Mouse (Mus musculus) adrenal gland, adult 8-10 months (tissue): ENCODE measurements at regions not wholly inside any gene's neighbourhood (a gene's known extent, or its start where the extent isn't known, plus 50 kb on each side); places are given as distances from the start of the nearest gene placed in this dataset.
"Not testable (repeated sequence)": the region's sequence is repeated elsewhere in the genome, so short reads cannot be mapped to it uniquely, and the experiment has no call there.

Experiments
- DNase-seq: peaks from one replicate; pipeline ENCODE4 v3.0.0; 2022

DNA sequence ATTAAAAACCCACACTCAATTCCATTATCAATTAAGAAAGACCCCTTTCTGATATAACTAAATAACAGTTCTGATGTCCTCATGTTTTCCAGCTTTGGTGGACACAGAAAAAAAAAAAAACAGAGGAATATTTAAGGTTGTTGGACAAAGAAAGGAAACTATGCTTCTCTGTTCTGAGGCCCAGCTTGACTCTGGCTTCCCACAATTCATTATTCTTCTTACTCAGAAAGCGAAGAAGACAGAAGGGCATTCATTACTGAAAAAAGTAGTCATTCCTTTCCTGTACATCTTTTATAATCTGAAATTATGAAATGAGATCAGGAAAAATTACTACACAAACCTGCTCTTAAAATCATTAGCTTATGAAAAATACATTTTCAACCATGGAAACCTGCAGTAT, 263.2 kb upstream of the 1700008P02Rik start:
- DNase-seq: no peak

DNA sequence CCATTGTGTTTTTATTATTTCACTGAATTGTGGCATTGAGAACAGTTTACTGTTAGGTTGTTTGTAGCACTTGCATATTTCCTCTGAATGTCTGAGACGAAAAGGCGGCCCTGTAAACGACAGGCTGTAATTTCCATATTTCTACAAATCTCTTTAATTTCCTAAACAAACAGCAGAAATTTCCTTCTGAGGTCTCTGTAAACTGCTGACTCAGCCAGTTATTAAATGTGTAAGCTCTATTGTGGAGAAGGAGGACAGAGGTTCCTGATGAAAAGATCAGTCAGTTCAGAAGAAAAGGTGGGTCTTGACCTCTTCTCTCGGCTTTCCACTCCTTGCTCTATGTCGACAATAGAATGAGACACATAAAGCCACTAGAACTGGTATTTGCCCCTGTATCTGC, 256.0 kb upstream of the 1700008P02Rik start:
- DNase-seq: no peak

DNA sequence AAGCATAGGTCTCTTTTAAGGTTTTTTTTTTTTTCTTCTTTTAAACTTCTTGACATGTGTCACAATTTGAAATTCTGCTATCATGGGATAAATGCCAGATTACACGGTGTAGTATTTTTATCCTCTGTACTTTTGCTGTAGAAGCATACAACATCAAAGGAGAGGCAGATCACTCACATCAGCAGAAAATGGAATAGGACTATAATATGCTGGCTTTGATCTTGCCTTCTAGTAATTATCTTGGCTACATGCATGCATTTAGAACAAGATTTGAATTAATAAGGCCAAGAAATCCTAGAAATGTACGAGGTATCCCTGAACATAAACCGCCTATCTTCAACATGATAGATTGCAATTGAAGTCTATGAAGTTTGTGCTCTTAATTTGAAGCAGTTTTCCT, 251.9 kb upstream of the 1700008P02Rik start:
- DNase-seq: no peak

DNA sequence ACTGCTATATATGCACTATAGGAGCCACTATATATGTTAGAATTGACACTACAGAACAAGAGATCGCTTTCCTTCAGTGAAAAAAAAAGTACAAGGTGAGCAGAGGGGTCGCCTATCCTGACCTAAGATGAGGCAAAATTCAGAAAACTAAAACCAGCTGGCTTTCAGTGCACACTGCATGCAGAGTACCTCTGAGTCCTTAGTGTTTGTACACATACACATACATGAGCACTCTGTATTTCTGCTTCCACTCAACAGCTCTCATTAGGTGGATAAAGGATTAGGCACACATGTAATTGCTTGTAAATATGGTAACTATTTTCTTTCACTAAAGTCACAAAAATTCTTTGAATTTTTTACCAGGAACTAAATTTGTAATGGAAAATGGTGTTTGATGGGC, 251.5 kb upstream of the 1700008P02Rik start:
- DNase-seq: no peak

DNA sequence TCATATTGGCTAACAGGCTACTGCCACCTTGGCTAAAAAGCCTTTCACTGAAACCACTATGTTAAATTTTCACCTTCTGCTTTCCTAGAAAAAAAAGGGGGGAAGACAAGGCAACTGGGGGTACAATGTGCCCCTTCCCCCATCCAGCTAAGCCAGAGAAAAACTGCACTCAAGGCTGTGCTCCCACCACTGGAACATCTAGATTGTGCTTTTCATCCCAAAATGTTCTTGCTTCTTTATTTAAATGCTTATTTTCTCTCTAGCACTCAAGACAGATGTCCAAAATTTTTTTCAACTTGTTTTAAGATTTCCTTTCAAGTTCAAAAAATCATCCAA, 245.9 kb upstream of the 1700008P02Rik start:
- DNase-seq: no peak

DNA sequence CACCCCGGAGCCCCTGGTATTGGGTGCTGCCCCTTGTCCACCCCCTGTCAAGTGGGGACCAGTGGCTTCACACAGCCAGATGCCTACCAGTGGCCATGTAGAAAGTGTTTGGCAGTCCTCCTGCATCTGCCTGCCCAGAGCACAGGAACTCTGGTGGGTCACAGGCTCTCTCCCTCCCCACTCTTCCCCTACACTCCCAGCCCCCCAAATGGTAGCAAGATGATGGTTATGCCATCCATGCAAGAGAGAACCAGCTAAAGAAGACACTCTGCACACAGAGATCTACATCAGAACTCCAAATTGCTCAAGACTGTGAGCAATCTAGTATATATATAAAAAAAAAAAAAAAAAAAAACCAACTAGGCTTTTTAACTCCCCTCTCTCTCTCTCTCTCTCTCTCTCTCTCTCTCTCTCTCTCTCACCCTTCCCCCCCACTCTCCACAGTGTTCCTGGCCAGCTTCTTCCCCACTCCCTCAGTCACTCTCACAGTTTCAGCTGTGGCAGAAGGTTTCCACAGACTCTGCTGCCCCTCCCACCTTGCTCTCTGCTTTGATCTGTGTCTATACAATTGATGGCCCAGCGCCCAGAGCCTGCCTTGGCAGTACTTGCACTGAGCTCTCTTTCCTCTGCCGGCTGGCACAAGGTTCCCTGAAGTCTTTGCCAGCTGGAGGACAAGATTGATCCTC, 245.4 kb upstream of the 1700008P02Rik start:
- DNase-seq: peak; percentile 2

DNA sequence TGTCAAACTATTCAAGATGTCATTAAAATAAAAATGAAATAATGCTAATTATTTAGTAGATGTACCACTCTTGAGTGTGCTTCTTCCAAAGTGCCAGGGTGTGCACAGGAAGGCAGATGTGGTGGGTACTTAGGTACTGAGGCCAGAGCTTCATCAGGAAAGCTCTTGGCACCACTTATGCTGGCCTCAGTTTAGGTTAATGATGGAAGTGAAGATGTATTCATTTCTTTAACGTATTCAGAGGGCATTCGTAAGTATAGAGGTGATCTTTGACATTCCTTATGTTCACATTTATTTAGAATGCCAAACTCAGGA, 239.6 kb upstream of the 1700008P02Rik start:
- DNase-seq: no peak

DNA sequence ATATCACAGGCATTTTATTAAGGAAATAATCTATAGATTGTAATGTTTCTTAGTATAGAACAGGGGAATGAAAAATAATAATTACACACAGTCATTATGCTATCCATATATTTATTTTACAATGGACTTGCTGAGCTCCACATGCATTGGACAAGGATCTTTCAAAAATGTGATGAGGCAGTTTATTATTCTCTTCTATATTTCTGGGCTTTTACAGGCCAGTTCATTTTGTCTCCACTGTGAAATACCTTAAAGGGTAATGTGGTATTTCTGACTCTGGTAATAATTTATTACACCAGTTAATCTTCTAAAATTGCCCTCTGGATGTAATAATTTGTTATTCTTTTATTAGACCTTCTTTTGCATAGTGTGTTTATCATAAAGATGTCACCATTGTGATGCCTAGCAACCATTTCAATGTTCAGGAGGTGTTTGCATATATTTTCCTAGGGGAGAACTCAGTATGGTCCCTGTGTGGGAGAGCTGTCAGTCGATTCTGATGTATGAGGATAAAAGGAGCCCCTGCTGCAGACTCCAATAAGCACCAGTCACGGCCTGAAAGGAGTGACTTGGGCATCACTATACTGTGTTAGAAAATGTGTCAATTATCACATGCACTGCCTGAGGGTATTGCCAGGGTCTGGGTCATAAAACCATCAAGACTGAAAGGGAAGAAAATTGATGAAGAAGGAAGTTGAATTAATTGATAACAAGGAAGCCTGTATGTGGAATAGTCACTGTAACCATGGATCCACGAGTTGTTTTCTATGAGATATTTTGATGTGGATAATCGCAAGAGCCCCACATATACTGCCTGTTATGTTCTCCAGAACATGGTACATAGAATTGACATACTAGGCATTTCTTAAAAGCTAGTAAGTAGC, 239.0 kb upstream of the 1700008P02Rik start:
- no peak for DNase-seq

DNA sequence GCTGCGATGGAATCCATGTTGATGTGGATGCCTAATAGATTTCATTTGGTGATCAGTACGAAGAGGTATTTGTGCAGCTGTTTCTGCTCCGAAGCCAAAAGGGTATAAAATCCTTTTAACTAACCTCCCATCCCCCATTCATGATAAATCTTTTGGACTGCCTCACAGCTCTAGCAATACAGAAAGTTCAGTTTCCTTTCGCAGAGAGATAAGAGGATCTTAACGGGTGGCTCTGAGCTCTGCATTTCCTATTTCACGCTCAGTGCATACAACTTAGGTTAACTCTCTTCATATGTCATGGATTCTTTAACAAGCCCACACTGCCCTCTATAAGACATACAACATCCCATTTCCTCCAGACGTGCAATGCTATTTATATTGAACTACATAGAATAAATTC, 199.1 kb upstream of the 1700008P02Rik start:
- DNase-seq: no peak

DNA sequence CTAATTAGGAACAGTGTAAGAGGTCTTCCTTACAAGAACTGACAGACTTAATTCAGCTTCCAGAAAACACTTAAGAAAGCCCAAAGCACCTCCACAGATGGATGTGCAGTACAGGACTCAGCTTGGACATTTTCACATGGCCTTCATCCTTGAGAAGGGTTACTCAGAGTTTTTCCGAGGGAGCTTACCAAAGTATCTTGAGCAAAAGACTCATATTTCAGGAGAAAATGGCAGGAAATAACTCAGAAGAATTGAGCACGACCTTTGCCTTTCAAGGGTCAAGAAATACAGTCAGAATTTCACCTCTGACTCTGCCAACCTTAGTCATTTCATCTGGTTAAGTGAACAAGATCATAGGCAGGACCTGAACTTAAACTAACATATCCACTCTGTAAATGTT, 192.1 kb upstream of the 1700008P02Rik start:
- no peak for DNase-seq

DNA sequence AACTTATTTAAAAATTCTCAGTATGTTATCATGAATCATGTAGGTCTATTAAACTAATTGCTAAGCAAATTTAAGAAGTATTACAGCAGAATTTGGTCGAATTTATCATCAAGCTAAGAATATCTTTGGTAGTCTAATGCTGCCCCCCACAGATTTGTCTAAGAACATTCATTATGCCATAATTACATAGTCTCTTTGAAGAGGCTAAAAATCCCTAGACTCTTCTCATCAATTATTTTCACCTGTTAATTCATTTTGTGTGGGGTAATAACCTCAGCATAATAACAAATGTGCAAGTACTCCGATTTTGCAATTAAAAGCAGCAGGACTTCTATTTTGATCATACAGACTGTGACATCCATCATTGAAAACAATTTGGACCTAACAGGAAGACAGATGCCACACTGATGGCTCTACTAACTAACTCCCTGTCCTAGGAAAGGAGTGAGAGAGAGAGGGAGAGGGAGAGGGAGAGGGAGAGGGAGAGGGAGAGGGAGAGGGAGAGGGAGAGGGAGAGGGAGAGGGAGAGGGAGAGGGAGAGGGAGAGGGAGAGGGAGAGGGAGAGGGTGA, 189.2 kb upstream of the 1700008P02Rik start:
- no peak for DNase-seq

DNA sequence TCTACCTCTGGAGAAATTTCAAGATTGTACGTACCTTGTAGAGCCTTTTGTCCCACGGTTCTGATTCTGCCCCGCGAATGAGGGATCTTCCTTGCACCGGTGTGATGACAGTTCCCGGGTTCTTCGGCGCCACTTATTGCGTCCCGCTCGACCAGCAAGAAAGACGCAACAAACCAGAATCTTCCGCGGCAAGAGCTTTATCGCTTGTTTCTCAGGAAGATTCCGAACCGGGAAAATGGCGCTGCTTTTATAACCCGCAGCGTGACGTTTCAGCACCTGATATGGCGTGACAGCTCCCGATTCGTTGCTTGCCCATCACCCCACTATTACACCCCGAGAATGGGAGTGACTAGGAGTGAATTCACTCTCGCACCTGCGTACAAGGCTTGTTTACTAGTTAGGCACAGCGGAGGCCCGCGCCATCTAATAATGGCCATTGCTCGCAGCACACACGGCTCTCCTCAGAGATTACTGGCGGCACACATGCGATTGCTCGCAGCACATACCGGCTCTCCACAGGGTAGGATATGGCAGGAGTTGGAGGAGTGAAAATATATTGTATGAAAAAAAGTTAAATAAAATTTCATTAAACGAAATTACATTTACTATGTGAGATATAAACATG, 180.0 kb upstream of the 1700008P02Rik start:
- not testable (repeated sequence) for DNase-seq

DNA sequence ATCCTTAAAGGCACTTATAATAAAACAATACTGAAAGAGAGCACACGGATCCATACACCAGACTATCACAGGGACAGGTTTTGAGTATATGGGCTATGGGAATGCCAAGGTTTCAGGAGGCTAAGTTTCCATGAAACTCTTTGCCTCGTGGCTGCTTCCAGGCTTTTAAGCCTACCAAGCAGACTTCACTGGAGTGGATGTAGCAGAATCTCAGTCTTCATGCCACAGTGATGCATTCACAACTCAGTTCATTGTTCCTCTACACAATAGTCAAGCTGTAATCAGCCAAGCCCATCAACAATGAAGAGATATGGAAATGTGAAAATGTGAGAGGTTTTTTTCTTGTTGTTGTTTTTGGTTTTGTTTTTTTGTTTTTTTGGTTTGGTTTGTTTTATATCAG, 148.3 kb upstream of the 1700008P02Rik start:
- DNase-seq: no peak

DNA sequence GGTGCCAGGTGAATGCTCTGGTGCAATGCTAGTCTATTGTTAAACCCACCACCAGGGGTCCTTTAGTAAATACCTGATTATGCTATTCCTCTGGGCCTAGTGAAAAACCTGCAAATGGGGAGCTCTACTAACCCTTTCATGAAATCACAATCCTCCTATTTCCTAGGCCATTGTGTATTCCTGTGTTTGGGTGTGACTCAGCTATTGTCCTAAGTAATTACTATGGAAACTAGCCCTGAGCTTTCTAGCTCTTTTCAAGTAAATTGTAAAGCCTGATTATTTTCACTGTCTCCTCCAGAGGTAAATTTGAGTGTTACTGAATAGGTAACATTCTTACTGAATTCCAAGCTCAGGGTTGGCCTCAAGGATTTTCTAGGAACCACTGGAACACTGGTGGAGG, 147.8 kb upstream of the 1700008P02Rik start:
- DNase-seq: not testable (repeated sequence)

DNA sequence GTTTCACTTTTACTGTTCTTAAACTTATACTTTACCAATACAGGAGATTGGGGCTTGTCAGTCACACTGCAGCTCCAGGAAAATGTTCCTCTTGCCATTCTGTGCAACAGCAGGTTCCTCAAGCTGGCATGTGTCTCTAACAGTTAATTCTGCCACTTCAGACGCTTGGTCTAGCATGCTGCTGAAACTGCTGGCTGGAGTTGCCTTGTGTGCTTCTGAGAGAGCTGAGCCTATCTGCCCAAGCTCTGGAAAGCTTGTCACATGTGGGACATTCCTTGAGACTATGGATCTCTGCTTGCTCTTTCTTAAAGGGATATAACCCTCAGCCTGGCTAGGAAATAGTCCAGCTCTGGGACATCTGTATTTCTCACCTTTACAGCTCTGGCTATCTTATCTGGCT, 138.9 kb upstream of the 1700008P02Rik start:
- DNase-seq: no peak

DNA sequence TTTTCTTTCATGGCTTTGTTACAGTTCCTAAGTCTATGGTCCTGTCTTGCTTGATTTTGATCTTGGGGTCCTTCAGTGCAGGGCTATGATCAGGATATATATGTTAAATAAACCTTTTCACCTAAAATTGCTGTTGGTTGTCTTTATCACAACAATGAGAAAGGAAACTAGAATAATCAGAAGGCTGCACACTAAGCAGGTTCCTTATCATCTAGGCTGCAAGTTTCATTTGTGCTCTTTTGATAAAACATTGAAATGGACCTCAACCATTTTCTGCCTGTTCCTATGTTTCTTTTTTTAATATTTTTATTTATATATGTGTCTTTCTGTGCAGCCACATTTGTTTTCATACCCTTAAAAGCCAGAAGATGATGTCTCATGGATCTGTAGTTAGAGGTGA, 137.3 kb upstream of the 1700008P02Rik start:
- no peak for DNase-seq

DNA sequence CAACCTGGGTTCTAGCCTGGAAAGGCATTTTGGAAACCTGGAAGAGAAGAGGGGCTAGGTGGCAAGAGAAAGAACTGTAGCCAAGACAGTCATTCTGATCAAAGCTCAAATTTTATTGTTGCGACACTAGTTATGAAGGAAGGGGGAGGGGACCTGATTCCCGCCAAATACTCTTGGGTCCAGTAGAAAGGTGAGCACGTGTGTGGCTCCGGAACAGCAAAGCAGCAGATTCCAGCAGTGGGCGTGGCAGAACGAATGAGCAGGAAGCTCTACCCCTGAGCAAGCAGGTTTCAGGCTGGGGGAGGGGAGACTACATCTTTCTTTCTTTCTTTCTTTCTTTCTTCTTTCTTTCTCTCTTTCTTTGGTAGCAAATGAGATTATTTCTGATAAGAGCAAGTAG, 130.5 kb upstream of the 1700008P02Rik start:
- not testable (repeated sequence) for DNase-seq

DNA sequence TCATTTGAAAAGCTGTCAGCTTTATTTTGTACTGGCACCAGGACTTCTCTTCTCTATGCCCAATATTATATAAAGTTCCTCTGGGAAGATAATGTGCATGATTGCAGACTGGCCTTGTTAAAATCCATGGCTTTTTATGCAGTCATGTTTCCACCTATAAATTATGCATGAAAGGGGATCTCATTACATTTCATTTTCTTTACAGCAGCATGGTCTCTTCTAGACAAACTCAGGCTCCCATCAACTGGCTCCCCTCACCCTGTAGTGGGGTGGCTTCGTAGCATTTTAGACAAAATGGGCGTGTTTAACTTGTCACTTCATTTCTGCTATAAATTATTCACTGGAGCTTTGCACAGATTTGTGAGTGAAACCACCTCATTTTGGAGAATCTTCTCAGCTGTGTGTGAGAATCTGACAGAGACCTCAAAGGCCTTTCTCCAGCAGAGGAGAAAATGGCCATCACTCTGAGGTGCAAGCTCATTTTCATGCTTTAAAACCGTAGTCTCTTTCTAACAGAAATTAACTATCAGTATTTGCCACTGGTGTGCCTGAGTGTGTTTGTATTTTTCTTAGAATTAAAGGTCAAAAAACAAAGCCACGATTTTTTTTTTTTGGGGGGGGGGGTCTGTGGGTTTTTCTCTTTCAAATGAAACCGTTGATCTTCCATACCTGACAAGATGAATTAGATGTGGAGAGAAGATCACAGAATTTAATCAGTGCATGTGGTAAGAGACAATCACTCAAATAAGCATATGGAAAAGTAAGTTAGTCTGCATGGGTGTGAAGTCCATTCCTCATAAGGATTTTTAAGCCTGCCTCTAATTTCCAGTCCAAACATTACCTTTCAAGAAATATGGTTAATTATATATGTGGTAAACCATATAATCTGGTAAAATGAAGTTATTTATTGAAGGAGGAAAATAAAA, 111.4 kb upstream of the 1700008P02Rik start:
- DNase-seq: no peak

DNA sequence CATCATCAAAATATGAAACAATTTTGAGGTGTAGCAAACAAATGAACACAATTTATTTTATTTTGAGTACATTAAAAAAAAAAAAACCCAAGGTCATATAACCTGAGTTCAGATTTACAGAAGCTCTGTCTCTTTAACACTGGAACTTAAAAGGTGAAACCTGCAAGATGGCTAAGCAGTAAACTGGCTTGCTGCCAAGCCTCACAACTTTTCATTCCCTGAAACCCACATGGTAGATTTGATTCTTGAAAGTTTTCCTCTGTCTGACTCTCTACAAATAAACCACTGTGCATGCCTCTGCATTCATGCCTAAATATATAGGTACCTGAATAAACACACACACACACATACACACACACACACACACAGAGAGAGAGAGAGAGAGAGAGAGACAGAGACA, 109.8 kb upstream of the 1700008P02Rik start:
- no peak for DNase-seq

DNA sequence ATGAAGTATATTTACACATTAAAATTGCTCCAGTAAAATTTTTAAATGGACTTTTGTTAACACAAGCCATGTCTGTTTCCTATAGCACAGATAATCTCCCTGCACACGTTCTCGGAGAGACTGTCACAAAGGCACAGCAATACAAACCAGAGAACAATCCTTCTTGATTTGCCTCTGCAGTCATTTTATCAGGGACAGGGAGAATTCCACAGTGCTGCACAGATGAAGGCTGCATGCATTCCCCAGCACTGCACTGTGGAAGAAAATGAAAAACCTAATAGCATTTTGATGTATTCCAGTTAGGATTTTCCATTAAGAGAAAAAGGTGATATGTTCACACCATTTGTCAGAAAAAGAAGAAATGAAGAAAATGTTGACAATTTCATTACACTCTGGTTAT, 63.4 kb upstream of the 1700008P02Rik start:
- no peak for DNase-seq

DNA sequence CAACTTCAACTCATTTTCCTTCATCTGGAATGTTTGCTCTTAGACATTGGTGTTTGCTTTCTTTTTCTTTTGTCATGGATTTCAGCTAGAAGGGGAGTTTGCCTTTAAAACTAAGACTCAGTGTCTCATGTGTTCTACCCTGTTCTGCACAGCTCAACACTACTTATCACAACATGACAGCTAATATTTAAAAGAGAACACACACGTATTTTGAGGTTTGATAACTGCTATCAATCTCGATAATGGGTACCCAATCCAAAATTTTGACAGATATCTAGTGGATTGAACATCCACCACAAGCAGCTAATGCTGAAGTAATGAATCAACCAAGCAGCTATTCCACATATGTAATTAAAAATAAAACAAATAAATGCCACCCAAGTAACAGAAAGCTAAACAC, 61.2 kb upstream of the 1700008P02Rik start:
- DNase-seq: no peak

DNA sequence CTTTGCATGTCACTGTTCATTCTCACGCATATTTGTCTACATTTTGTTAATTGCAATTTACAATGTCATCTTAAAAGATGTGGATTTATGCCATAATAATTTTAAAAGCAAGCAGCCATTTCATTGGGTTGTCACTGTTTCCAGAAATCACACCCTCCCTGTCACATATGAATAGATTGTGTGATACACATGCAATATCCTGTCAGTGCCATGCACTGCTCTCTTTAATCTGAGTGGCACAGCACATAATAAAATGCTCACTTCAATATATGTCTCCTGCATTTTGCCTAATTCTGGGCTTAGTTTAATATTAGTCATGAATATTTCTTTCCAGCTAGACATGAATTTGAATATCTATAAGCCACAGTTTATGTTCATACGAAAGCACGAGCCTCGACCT, 56.1 kb upstream of the 1700008P02Rik start:
- no peak for DNase-seq
